Mouse (Mus musculus): ENCODE measurements around the gene Gpr183. TPM values are rescaled to one million over a fixed set of nuclear protein-coding genes. Genes with fewer than 3 reads are reported as not detected.

Gpr183 gene
- total and polyA plus RNA-seq, 2 experiments from 2014 or later, result 1.1 to 1.5 TPM

GRCm38 (mm10) chr14:121983009-121983933 is 18.3 kb upstream of the Gpr183 start:
- no peak for TF ChIP-seq EP300 (IDR thresholded peaks at IDR 0.05; ENCODE audit: low read depth)
- Histone ChIP-seq H3K9ac (replicated peaks; ENCODE audit: low read depth, low read length) (no peak overlapping the region), H3K36me3 (replicated peaks; ENCODE audit: control insufficient read depth, insufficient read depth, low read length) (no peaks in the 10 kb centered on the region), H3K9me3 (replicated peaks; ENCODE audit: control insufficient read depth, low read length) (no peaks in the 10 kb centered on the region), H3K4me3 (ENCODE audit: low read depth, low read length) (no peak overlapping the region), H3K27me3 (ENCODE audit: control insufficient read depth, insufficient read depth, low read length) (no peaks in the 10 kb centered on the region), H3K4me1 (ENCODE audit: control insufficient read depth, insufficient read depth) (0 out of 2 replicates have a peak, but pooled peaks cover 8% of the 10 kb centered on the region), H3K27ac (ENCODE audit: low read depth) (peak overlapping the region; percentile 53), H3K4me2 (ENCODE audit: low read depth, low read length) (no peak overlapping the region)
- ATAC-seq (ENCODE audit: insufficient read depth, low read depth), result peak; percentile 36; the same call in 1 of the 2 replicates
- WGBS, result 44% methylated on average over 8 of the region's 8 CpGs
- DNase-seq (ENCODE audit: low spot score), result no peak

- Histone ChIP-seq H3K27me3 (ENCODE audit: control insufficient read depth, insufficient read depth, low read length) (no peaks in the 10 kb centered on the region), H3K27ac (ENCODE audit: low read depth) (no peak overlapping the region), H3K4me1 (ENCODE audit: control insufficient read depth, insufficient read depth) (0 out of 2 replicates have a peak, but pooled peaks cover 8% of the 10 kb centered on the region), H3K36me3 (replicated peaks; ENCODE audit: control insufficient read depth, insufficient read depth, low read length) (no peaks in the 10 kb centered on the region), H3K9me3 (replicated peaks; ENCODE audit: control insufficient read depth, low read length) (no peaks in the 10 kb centered on the region), H3K9ac (replicated peaks; ENCODE audit: low read depth, low read length) (no peak overlapping the region), H3K4me2 (ENCODE audit: low read depth, low read length) (no peak overlapping the region), H3K4me3 (ENCODE audit: low read depth, low read length) (no peak overlapping the region)
- ATAC-seq (ENCODE audit: insufficient read depth, low read depth) (no peak), DNase-seq (ENCODE audit: low spot score) (no peak)
- 82% methylated on average over 1 of the region's 1 CpGs for WGBS
- TF ChIP-seq EP300 (IDR thresholded peaks at IDR 0.05; ENCODE audit: low read depth) (no peak), CTCF (IDR thresholded peaks at IDR 0.05; ENCODE audit: low read depth) (no peak)
Measured at GRCm38 (mm10) chr14:121981531-121981930, 16.5 kb upstream of the Gpr183 start.

GRCm38 (mm10) chr14:121973114-121973513 is 8.1 kb upstream of the Gpr183 start:
- Histone ChIP-seq H3K9ac (replicated peaks; ENCODE audit: low read depth, low read length) (no peak overlapping the region), H3K9me3 (replicated peaks; ENCODE audit: control insufficient read depth, low read length) (no peaks in the 10 kb centered on the region), H3K27ac (ENCODE audit: low read depth) (no peak overlapping the region), H3K36me3 (replicated peaks; ENCODE audit: control insufficient read depth, insufficient read depth, low read length) (no peaks in the 10 kb centered on the region; the same call in 1 of the 2 replicates), H3K27me3 (ENCODE audit: control insufficient read depth, insufficient read depth, low read length) (no peaks in the 10 kb centered on the region), H3K4me2 (ENCODE audit: low read depth, low read length) (no peak overlapping the region), H3K4me3 (ENCODE audit: low read depth, low read length) (no peak overlapping the region), H3K4me1 (ENCODE audit: control insufficient read depth, insufficient read depth) (no peaks in the 10 kb centered on the region)
- DNase-seq (ENCODE audit: low spot score) (no peak), ATAC-seq (ENCODE audit: insufficient read depth, low read depth) (no peak)
- TF ChIP-seq CTCF (IDR thresholded peaks at IDR 0.05; ENCODE audit: low read depth) (no peak), EP300 (IDR thresholded peaks at IDR 0.05; ENCODE audit: low read depth) (no peak)
- WGBS, result 90% methylated on average over 10 of the region's 10 CpGs

DNA sequence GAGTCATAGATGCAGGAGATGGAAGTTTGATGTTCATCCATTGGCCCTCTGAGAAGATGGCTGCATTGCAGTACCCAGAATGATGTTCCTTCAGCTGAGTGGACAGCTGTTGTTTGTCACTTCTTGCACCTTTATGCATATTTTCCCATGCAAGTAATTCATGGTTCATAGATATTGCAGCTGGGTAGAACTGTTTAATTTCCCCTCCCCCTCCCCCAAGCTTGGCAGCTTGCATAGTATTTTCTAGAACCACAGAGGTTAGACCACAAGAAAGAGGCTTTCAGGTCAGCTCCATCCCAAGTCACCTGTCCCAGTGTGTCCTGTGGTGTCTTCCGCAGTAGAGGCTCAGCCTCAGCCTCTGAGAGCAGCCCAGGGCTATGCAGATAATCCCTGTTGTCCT is 5.4 kb upstream of the Gpr183 start:
- no peak for ATAC-seq (ENCODE audit: insufficient read depth, low read depth)
- Histone ChIP-seq H3K4me2 (ENCODE audit: low read depth, low read length) (no peak overlapping the region), H3K9ac (replicated peaks; ENCODE audit: low read depth, low read length) (no peak overlapping the region), H3K27me3 (ENCODE audit: control insufficient read depth, insufficient read depth, low read length) (no peaks in the 10 kb centered on the region), H3K27ac (ENCODE audit: low read depth) (no peak overlapping the region), H3K9me3 (replicated peaks; ENCODE audit: control insufficient read depth, low read length) (no peaks in the 10 kb centered on the region), H3K4me3 (ENCODE audit: low read depth, low read length) (no peak overlapping the region), H3K4me1 (ENCODE audit: control insufficient read depth, insufficient read depth) (no peaks in the 10 kb centered on the region), H3K36me3 (replicated peaks; ENCODE audit: control insufficient read depth, insufficient read depth, low read length) (no peaks in the 10 kb centered on the region; the same call in 1 of the 2 replicates)
- TF ChIP-seq CTCF (IDR thresholded peaks at IDR 0.05; ENCODE audit: low read depth) (no peak), EP300 (IDR thresholded peaks at IDR 0.05; ENCODE audit: low read depth) (no peak)
- no peak for DNase-seq (ENCODE audit: low spot score)
- 86% methylated on average over 1 of the region's 1 CpGs for WGBS

DNA sequence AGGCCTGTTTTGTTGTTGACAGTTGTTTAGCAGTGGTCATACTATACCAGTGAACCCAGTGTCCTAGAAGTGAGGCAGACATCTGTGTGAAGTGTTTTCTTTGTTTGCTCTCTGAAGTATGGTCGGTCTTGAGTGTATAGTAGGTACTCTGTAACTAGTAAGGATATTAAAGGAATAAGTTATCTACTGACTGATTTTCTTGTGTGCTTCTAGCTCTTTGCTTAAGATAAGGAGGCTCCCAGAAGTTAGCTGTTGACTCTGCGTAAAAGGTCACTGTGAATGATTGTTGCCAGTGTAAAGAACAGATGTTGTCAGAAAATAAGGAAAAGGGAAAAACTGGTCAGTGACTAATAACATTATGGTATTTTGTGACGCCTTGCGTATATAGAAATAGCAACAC is 2.1 kb upstream of the Gpr183 start:
- H3K9me3 ChIP-seq (replicated peaks; ENCODE audit: control insufficient read depth, low read length), result no peaks in the 10 kb centered on the region
- no peak for ATAC-seq (ENCODE audit: insufficient read depth, low read depth)
- H3K9ac ChIP-seq (replicated peaks; ENCODE audit: low read depth, low read length), result no peak overlapping the region

More for the DNA sequence above, 2.1 kb upstream of the Gpr183 start:
- Histone ChIP-seq H3K4me3 (ENCODE audit: low read depth, low read length) (no peak overlapping the region), H3K27ac (ENCODE audit: low read depth) (no peak overlapping the region), H3K36me3 (replicated peaks; ENCODE audit: control insufficient read depth, insufficient read depth, low read length) (no peaks in the 10 kb centered on the region), H3K4me1 (ENCODE audit: control insufficient read depth, insufficient read depth) (peaks cover 15% of the 10 kb centered on the region), H3K27me3 (ENCODE audit: control insufficient read depth, insufficient read depth, low read length) (no peaks in the 10 kb centered on the region), H3K4me2 (ENCODE audit: low read depth, low read length) (no peak overlapping the region)
- no peak for TF ChIP-seq CTCF (IDR thresholded peaks at IDR 0.05; ENCODE audit: low read depth)
- TF ChIP-seq EP300 (IDR thresholded peaks at IDR 0.05; ENCODE audit: low read depth), result no peak
- DNase-seq (ENCODE audit: low spot score), result no peak
- 75% methylated on average over 4 of the region's 4 CpGs for WGBS
